Mouse (Mus musculus): ENCODE measurements around the gene Thtpa. TPM values are rescaled to one million over a fixed set of nuclear protein-coding genes. Genes with fewer than 3 reads are reported as not detected.

Gene Thtpa
- polyA plus RNA-seq, 1 experiment from 2014 or later = 30.4 TPM

DNA sequence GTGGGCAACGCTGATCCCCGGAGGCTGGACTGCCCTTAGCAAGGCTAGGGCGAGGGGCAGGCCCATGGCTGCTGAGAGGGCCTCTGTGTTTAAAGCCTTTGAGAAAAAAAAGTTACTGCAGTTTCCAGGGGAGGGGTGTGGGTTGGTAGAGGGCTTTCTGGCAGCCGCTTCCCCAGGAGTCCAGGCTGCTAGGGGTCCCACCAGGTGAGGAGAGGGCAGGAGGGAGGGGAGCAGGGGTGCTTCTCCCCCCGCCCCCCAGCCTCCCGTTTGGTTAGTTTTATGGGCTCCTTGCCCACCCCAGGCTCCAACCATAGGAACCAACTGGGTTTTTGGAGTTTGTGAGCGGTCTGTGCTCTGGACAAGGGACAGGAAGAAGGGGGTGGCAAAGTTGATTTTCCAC lies 32.7 kb upstream of the Thtpa start:
- peaks cover 19% of the 10 kb centered on the region; the same call in 1 of the 2 replicates for H3K4me1 ChIP-seq (replicated peaks; ENCODE audit: control insufficient read depth, insufficient read depth, low read length)
- DNase-seq (ENCODE audit: low spot score) (no peak), ATAC-seq (ENCODE audit: low FRiP score) (no peak)
- no peaks in the 10 kb centered on the region for H3K9me3 ChIP-seq (ENCODE audit: control insufficient read depth, low read length)
- H3K9ac ChIP-seq = no peak overlapping the region
- 50% methylated on average over 7 of the region's 7 CpGs for WGBS
- H3K27me3 ChIP-seq (ENCODE audit: control insufficient read depth, insufficient read depth, low read length) = no peaks in the 10 kb centered on the region
- H3K27ac ChIP-seq = no peak overlapping the region
- H3K4me3 ChIP-seq (replicated peaks; ENCODE audit: low read length) = no peak overlapping the region
- H3K36me3 ChIP-seq (replicated peaks; ENCODE audit: control insufficient read depth, insufficient read depth) = peaks cover 55% of the 10 kb centered on the region
- H3K4me2 ChIP-seq (replicated peaks) = no peak overlapping the region

DNA sequence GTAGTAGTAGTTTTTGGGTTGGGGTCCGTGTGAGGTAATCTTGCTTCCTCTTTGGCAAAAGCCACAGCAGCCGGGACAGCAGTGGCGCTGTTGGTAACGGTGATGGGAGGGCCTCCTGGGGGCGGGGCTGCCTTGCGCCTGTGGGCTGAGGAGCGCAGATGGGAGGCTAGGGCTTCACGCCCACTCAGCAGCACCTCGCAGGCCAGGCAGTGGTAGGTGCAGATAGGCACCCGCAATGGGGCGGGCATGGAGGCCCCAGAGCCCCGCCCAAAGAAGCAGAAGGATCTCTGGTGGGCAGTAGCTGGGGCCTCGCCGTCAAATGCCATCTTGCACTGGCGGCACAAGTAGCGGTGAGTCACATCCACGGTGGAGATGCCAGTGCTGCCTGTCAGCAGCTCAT lies 32.0 kb upstream of the Thtpa start:
- H3K9ac ChIP-seq = peak overlapping the region; percentile 10; the same call in 1 of the 2 replicates
- H3K9me3 ChIP-seq (ENCODE audit: control insufficient read depth, low read length) = no peaks in the 10 kb centered on the region
- no peak overlapping the region for H3K27ac ChIP-seq
- peaks cover 16% of the 10 kb centered on the region; the same call in 1 of the 2 replicates for H3K4me1 ChIP-seq (replicated peaks; ENCODE audit: control insufficient read depth, insufficient read depth, low read length)
- H3K36me3 ChIP-seq (replicated peaks; ENCODE audit: control insufficient read depth, insufficient read depth) = peaks cover 63% of the 10 kb centered on the region
- H3K4me3 ChIP-seq (replicated peaks; ENCODE audit: low read length) = no peak overlapping the region
- WGBS = 18% methylated on average over 17 of the region's 17 CpGs
- peak overlapping the region; percentile 20; the same call in 1 of the 2 replicates for H3K4me2 ChIP-seq (replicated peaks)
- peak; percentile 47; the same call in 1 of the 2 replicates for ATAC-seq (ENCODE audit: low FRiP score)
- no peaks in the 10 kb centered on the region for H3K27me3 ChIP-seq (ENCODE audit: control insufficient read depth, insufficient read depth, low read length)
- no peak for DNase-seq (ENCODE audit: low spot score)

DNA sequence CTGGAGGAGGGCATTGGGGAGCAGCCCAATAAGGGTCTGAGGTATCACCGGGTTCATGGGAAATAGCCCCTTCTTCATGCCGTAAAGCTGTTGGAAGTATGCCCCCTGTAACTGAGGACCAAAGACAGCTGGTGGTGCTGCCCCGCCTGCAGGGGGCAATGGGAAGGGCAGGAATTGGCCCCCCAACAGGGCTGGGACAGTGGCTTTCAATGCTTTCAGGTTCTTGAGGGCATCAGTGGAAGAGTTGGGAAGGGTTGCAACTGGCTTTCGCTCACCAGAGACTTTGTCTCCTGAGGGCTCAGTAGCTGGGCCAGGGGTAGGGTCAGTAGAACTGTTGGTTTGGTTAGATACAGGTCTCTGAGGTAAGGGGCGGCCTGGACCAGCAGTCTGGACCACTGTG lies 31.5 kb upstream of the Thtpa start:
- no peak for ATAC-seq (ENCODE audit: low FRiP score)
- Histone ChIP-seq H3K9ac (no peak overlapping the region), H3K9me3 (ENCODE audit: control insufficient read depth, low read length) (no peaks in the 10 kb centered on the region), H3K27me3 (ENCODE audit: control insufficient read depth, insufficient read depth, low read length) (no peaks in the 10 kb centered on the region), H3K36me3 (replicated peaks; ENCODE audit: control insufficient read depth, insufficient read depth) (peaks cover 65% of the 10 kb centered on the region), H3K4me2 (replicated peaks) (peak overlapping the region; percentile 20; the same call in 1 of the 2 replicates), H3K27ac (no peak overlapping the region), H3K4me3 (replicated peaks; ENCODE audit: low read length) (no peak overlapping the region), H3K4me1 (replicated peaks; ENCODE audit: control insufficient read depth, insufficient read depth, low read length) (peaks cover 15% of the 10 kb centered on the region; the same call in 1 of the 2 replicates)
- WGBS = 87% methylated on average over 5 of the region's 5 CpGs
- no peak for DNase-seq (ENCODE audit: low spot score)

- no peak overlapping the region for H3K9ac ChIP-seq
- no peaks in the 10 kb centered on the region for H3K27me3 ChIP-seq (ENCODE audit: control insufficient read depth, insufficient read depth, low read length)
- WGBS = 83% methylated on average over 22 of the region's 22 CpGs
- H3K4me2 ChIP-seq (replicated peaks) = no peak overlapping the region
- no peak for DNase-seq (ENCODE audit: low spot score)
- no peaks in the 10 kb centered on the region for H3K9me3 ChIP-seq (ENCODE audit: control insufficient read depth, low read length)
- no peak for ATAC-seq (ENCODE audit: low FRiP score)
- no peak overlapping the region for H3K27ac ChIP-seq
- H3K4me3 ChIP-seq (replicated peaks; ENCODE audit: low read length) = no peak overlapping the region
- peaks cover 15% of the 10 kb centered on the region; the same call in 1 of the 2 replicates for H3K4me1 ChIP-seq (replicated peaks; ENCODE audit: control insufficient read depth, insufficient read depth, low read length)
- H3K36me3 ChIP-seq (replicated peaks; ENCODE audit: control insufficient read depth, insufficient read depth) = peaks cover 71% of the 10 kb centered on the region
Measured at GRCm38 (mm10) chr14:55063581-55064381, 30.8 kb upstream of the Thtpa start.

DNA sequence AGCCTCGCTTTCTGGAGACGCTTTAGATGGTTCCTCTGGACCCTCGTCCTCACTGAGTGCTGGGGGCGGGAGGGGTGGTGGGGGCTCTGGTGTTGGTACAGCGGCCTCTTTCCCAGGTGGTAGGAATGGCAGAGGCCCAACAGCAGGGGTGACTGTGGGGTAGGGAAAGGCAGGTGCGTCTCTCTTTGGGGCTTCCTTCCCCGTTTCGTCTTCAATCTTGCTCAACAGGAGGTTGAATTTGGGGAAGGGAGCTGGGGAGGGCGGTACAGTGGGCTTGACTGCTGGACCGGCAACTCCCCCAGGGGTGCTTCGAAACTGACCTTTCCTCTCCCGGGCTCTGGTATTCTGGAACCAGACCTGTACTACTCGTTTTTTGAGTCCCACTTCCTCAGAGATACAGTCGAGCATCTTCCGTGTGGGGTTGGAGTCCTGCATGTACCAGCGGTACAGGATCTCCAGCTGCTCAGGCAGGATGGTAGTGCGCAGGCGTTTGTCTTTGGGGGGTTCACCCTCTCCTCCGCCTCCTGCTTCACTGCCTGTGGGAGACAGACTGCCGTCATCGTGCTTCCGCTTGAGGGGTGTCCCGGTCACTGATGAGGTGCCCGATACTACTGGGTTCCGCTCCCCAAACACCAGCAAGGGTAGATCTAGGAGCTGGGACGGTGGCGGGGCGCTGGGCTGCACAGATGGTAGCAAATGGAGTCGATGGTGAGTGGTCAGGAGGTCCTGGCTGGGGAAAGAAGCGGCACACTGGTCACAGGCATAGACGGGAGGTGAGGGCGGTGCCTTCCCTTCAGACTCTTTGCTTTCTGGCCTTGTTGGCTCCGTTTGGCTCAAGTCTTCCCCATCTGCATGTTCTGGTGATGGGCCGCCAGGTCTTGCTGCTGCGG lies 29.9 kb upstream of the Thtpa start:
- 80% methylated on average over 35 of the region's 35 CpGs for WGBS
- Histone ChIP-seq H3K9ac (no peak overlapping the region), H3K36me3 (replicated peaks; ENCODE audit: control insufficient read depth, insufficient read depth) (peaks cover 81% of the 10 kb centered on the region), H3K27me3 (ENCODE audit: control insufficient read depth, insufficient read depth, low read length) (no peaks in the 10 kb centered on the region), H3K4me3 (replicated peaks; ENCODE audit: low read length) (no peak overlapping the region), H3K9me3 (ENCODE audit: control insufficient read depth, low read length) (no peaks in the 10 kb centered on the region), H3K4me1 (replicated peaks; ENCODE audit: control insufficient read depth, insufficient read depth, low read length) (peaks cover 15% of the 10 kb centered on the region; the same call in 1 of the 2 replicates), H3K27ac (no peak overlapping the region), H3K4me2 (replicated peaks) (no peak overlapping the region)
- DNase-seq (ENCODE audit: low spot score) (no peak), ATAC-seq (ENCODE audit: low FRiP score) (no peak)

DNA sequence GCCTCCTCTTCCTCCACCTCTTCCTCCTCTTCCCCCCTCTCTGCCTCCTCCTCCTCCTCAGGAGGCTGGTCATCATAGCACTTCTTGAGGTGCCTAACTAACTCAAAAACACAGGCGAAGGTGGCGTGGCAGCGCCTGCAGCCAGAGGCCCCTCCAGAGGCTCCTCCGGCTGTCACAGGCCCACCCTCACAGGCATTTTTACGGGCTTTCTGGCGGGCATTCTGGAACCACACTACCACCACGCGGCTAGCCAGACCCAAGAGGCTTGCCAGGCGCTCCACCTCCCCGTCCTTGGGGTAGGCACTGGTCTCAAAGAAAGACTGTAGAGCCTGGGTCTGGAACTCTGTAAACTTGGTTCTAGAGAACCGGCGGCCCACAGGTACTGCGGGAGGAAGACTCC lies 29.2 kb upstream of the Thtpa start:
- WGBS = 89% methylated on average over 13 of the region's 13 CpGs
- no peak for DNase-seq (ENCODE audit: low spot score)
- Histone ChIP-seq H3K4me3 (replicated peaks; ENCODE audit: low read length) (no peak overlapping the region), H3K4me2 (replicated peaks) (no peak overlapping the region), H3K9me3 (ENCODE audit: control insufficient read depth, low read length) (no peaks in the 10 kb centered on the region), H3K9ac (no peak overlapping the region), H3K4me1 (replicated peaks; ENCODE audit: control insufficient read depth, insufficient read depth, low read length) (peaks cover 15% of the 10 kb centered on the region; the same call in 1 of the 2 replicates), H3K36me3 (replicated peaks; ENCODE audit: control insufficient read depth, insufficient read depth) (peaks cover 88% of the 10 kb centered on the region), H3K27ac (no peak overlapping the region), H3K27me3 (ENCODE audit: control insufficient read depth, insufficient read depth, low read length) (no peaks in the 10 kb centered on the region)
- ATAC-seq (ENCODE audit: low FRiP score) = no peak

- Histone ChIP-seq H3K27me3 (ENCODE audit: control insufficient read depth, insufficient read depth, low read length) (no peaks in the 10 kb centered on the region), H3K4me1 (replicated peaks; ENCODE audit: control insufficient read depth, insufficient read depth, low read length) (peaks cover 15% of the 10 kb centered on the region; the same call in 1 of the 2 replicates), H3K36me3 (replicated peaks; ENCODE audit: control insufficient read depth, insufficient read depth) (peaks cover 94% of the 10 kb centered on the region), H3K9ac (no peak overlapping the region), H3K4me2 (replicated peaks) (no peak overlapping the region), H3K4me3 (replicated peaks; ENCODE audit: low read length) (no peak overlapping the region), H3K9me3 (ENCODE audit: control insufficient read depth, low read length) (no peaks in the 10 kb centered on the region), H3K27ac (no peak overlapping the region)
- DNase-seq (ENCODE audit: low spot score) (no peak), ATAC-seq (ENCODE audit: low FRiP score) (no peak)
- WGBS = 91% methylated on average over 8 of the region's 8 CpGs
Measured at GRCm38 (mm10) chr14:55066042-55066441, 28.5 kb upstream of the Thtpa start.

GRCm38 (mm10) chr14:55071756-55072155 lies 22.8 kb upstream of the Thtpa start:
- Histone ChIP-seq H3K9me3 (ENCODE audit: control insufficient read depth, low read length) (no peaks in the 10 kb centered on the region), H3K4me3 (replicated peaks; ENCODE audit: low read length) (no peak overlapping the region), H3K27ac (no peak overlapping the region), H3K36me3 (replicated peaks; ENCODE audit: control insufficient read depth, insufficient read depth) (peaks cover 90% of the 10 kb centered on the region), H3K9ac (no peak overlapping the region), H3K4me2 (replicated peaks) (no peak overlapping the region), H3K4me1 (replicated peaks; ENCODE audit: control insufficient read depth, insufficient read depth, low read length) (peaks cover 7% of the 10 kb centered on the region), H3K27me3 (ENCODE audit: control insufficient read depth, insufficient read depth, low read length) (no peaks in the 10 kb centered on the region)
- 32% methylated on average over 19 of the region's 19 CpGs for WGBS
- ATAC-seq (ENCODE audit: low FRiP score) (no peak), DNase-seq (ENCODE audit: low spot score) (no peak)

DNA sequence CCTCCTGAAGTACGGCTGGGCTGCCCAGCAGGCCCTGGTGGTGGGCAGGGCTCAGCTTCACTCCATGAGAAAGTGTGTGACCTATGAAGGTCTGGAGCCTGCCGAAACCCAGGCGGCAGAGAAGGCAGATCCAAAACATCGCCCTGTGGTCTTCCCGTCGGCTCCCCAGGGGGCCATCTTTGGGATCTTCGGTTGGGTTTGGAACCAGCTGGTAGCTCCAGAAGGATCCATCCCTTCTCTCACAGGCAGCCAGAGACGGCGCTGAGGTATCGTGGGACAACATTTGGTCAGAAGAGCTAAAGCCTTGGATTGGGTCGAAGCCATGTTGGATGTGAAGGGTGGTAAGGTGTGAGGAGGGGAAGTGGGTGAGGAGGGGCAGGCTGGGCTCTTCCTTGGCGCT lies 20.2 kb upstream of the Thtpa start:
- Histone ChIP-seq H3K36me3 (replicated peaks; ENCODE audit: control insufficient read depth, insufficient read depth) (peaks cover 64% of the 10 kb centered on the region), H3K4me1 (replicated peaks; ENCODE audit: control insufficient read depth, insufficient read depth, low read length) (peaks cover 33% of the 10 kb centered on the region), H3K4me3 (replicated peaks; ENCODE audit: low read length) (no peak overlapping the region), H3K9me3 (ENCODE audit: control insufficient read depth, low read length) (no peaks in the 10 kb centered on the region), H3K27ac (no peak overlapping the region), H3K27me3 (ENCODE audit: control insufficient read depth, insufficient read depth, low read length) (no peaks in the 10 kb centered on the region), H3K9ac (no peak overlapping the region), H3K4me2 (replicated peaks) (no peak overlapping the region)
- no peak for DNase-seq (ENCODE audit: low spot score)
- no peak for ATAC-seq (ENCODE audit: low FRiP score)
- 94% methylated on average over 12 of the region's 12 CpGs for WGBS
